Mouse (Mus musculus) megakaryocyte progenitor cell, adult 5-6 weeks (primary cell): Measurements from ENCODE around the gene Gm47996. TPM values are rescaled to one million over a fixed set of nuclear protein-coding genes. Genes with fewer than 3 reads are reported as not detected.
"Not testable (repeated sequence)": the region's sequence is repeated elsewhere in the genome, so short reads cannot be mapped to it uniquely, and the experiment has no call there.

Experiments
- ATAC-seq: replicated peaks from 2 replicates; pipeline ENCODE4 v1.8.0; 2016; ENCODE audit warnings: mild to moderate bottlenecking, moderate TSS enrichment, inconsistent platforms; ENCODE audit not compliant: poor library complexity
- total RNA-seq, 2 experiments: library from RNA; stranded (forward) in 1 of 2; stranded (reverse) in 1 of 2; fragments of 157-497, 149-512 nt in 1 of 2; fragments of 200-1000 nt in 1 of 2; gene quantifications; 2 replicates each; pipeline versions ENCODE4 v1.2.3 to v1.2.4; 2015 to 2017

Gm47996 gene
- total RNA-seq (2015) (not detected in 2 replicates), total RNA-seq (2017) (not detected in 2 replicates)

GRCm38 (mm10) chr1:151209824-151210355 is at the start of gene Gm47996:
TSS of gene Gm47996 (plus strand) at chr1:151210131.
- ATAC-seq, result peak; percentile 65

DNA sequence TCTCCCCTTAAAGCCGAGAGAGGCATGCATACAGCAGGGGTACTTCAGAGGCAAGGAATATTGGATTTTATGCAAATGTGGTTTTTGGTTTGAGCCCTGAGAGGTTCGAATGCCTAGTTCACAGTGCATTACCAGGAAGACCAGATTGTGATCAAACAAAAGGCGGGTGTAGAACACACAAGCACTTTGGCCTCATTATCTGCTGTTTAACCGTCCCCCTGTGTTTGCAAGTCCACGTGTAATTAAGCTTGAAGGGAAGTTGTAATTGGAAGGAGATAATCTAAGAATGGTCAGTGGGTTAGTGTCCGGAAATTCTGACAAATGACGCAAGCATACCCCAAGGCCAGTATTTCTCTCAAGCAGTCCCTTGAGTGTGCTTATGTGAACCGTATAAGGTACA is 43.9 kb upstream of the Gm47996 start:
- 0 out of 2 replicates have a peak, but pooled peaks have one; percentile 40 for ATAC-seq

GRCm38 (mm10) chr1:151167297-151168047 is 42.5 kb upstream of the Gm47996 start:
- peak; percentile 21; the same call in 1 of the 2 replicates for ATAC-seq

DNA sequence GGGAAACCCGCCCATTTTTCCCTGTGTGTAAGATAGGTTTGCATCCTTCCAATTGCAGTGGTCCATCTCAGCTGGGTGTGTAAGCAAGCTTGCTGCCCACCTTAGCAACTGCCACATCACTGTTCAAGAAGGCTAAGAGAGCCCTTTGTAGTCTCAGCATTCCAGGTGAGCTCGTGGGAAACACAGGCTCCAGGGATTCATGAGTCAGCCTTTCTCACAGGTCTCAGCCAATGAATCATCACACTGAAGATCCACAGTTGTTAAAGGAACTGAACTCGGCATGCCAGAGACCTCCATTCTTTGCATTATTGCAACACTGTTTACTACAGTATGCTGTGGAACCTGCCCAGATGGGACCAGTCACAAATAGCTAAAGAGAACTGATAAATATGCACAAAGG is 41.3 kb upstream of the Gm47996 start:
- no peak for ATAC-seq

DNA sequence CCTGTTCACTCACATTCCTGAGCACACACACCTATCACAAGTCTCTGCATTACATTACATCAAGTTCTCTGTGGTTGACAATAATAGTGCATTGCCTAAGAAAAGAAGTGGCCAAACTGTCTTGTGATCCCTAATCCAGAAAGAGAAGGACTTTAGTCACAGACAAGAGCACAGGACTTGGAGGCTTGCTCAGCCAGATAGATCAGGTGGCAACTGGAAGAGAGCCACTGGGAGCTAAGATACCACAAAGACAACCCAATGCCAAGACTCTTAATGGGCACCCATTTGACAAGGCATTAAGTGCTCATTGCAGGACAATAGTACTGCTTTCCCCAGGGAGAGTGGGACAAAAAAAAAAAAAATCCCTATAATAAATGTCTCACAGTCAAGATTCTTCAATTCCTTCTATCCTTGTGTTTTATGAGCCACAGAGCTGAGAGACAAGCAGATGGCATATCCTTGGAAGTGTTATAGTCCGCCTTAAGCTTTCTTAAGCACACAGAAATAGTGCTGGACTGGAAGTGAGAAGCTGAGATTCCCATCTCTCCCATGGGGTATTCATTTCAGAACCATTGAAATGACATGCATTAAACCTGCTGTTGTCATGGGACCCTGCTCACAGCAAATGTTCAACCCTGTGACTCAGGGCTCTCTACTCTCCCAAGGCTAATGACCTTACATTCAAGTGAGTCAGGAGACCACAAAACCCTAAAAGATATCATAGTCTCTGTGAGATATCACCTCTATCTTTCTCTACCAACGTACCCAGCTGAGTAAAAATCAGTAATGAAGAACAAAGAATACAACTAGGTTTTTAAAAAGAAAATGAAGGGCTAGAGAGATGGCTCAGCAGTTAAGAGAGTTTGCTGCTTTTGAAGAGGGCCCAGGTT is 38.1 kb upstream of the Gm47996 start:
- ATAC-seq, result no peak; the same call in 1 of the 2 replicates

- ATAC-seq, result peak; percentile 85
Measured at GRCm38 (mm10) chr1:151177030-151177936, 32.6 kb upstream of the Gm47996 start.

DNA sequence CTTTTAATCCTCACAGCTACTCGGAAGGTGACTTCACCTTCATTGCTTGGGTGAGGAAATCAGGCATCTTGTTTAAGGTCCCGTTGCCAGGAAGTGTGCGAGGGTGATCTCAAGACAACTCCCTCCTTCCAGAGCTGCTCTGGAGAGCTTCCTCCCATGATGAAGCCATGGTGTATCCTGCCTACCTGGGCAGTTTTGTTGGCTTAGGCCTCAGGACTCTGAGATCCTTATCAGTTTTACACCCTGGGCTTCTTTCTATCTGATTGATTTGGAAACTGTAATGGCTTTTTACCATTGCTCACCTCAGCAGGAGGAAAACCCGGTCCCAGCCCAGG is 32.0 kb upstream of the Gm47996 start:
- no peak; the same call in 1 of the 2 replicates for ATAC-seq

GRCm38 (mm10) chr1:151178505-151179083 is 31.3 kb upstream of the Gm47996 start:
- ATAC-seq, result no peak

DNA sequence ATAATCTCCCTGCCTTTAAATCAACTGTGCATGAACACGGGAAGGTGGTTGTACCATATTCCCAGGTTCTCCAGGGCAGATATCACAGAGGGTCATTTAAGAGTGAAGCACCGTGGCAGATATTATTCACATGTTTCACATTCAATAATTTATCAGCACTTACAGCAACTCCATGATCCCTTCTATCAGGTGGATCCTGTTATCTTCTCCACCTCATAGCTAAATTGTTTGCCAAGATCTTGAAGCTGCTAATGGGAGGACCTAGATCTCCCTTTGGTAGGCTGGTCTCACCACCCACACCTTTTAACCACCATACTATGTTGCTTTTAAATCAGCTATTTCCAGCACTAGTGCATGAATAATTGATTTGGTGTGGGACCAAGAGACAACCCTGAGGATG is 29.8 kb upstream of the Gm47996 start:
- peak; percentile 33 for ATAC-seq

DNA sequence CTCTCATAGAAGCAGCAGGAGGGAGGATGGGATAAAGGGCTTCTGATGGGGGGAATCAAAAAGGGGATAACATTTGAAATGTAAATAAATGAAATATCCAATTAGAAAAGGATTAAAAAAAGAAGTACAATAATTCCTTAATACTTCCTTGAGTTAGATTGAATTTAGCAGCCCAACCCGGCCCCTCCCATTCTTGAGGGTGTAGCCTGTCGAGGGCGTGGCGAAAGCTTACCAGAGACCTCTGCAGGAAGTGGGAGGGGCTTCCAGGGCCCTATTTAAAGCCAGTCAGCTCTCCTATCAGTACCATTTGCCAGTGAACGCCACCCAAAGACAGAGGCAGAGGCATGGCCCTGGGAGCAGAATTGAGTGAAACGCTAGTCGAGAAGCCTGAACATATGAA is 27.7 kb upstream of the Gm47996 start, which contains the start of gene Gm47985:
TSS of gene Gm47985 (plus strand) at position 272 of the 400 bp plus-strand sequence.
- ATAC-seq, result 0 out of 2 replicates have a peak, but pooled peaks have one; percentile 31

DNA sequence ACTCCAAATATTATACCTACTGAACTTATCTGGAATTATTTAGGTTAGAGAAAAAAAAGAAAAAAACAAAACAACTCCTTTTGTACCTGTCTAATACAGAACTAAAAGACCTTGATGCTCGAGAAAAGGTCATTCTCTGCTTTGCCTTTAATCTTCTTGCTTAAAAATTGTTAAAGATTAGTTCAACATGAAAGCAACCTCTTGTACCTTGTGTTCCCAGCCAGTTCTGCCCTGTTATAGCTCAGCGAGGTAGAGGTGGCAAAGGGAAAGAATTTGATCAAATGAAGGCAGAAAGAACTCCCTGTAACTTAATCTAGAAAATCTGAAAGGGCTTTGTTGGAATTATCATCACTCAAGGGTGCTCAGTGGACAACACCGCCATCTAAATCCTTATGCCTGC is 23.7 kb upstream of the Gm47996 start:
- ATAC-seq, result not testable (repeated sequence)

- ATAC-seq, result peak; percentile 34; the same call in 1 of the 2 replicates
Measured at GRCm38 (mm10) chr1:151186879-151187424, 23.0 kb upstream of the Gm47996 start.

- no peak for ATAC-seq
Measured at GRCm38 (mm10) chr1:151188469-151188868, 21.5 kb upstream of the Gm47996 start.

DNA sequence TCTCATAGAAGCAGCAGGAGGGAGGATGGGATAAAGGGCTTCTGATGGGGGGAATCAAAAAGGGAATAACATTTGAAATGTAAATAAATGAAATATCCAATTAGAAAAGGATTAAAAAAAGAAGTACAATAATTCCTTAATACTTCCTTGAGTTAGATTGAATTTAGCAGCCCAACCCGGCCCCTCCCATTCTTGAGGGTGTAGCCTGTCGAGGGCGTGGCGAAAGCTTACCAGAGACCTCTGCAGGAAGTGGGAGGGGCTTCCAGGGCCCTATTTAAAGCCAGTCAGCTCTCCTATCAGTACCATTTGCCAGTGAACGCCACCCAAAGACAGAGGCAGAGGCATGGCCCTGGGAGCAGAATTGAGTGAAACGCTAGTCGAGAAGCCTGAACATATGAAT is 17.9 kb upstream of the Gm47996 start, which contains the start of gene Gm8947:
TSS of gene Gm8947 (plus strand) at position 302 of the 400 bp plus-strand sequence.
- ATAC-seq, result peak; percentile 70

DNA sequence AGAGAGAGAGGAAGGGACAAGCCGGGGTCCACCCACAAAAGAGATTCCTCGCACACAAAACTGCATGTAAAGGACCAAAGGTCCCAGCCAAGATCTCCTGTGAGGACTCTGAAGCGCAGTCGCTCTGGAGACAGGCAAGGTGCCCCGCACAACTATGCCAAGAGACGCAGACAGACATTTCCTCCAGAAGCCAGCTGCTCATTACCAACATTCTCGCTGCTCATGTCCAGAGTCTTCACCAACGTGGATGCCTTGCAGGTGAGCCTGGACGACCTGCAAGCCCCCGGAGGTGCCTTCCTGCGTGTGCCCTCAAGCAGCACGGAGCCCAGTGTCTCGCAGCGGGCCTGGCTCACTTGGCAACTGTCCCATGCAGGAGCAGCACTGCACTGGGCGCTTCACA is 17.2 kb upstream of the Gm47996 start:
- not testable (repeated sequence) for ATAC-seq

DNA sequence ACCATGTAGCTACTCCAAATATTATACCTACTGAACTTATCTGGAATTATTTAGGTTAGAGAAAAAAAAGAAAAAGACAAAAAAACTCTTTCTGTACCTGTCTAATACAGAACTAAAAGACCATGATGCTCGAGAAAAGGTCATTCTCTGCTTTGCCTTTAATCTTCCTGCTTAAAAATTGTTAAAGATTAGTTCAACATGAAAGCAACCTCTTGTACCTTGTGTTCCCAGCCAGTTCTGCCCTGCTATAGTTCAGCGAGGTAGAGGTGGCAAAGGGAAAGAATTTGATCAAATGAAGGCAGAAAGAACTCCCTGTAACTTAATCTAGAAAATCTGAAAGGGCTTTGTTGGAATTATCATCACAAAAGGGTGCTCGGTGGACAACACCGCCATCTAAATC is 13.9 kb upstream of the Gm47996 start:
- not testable (repeated sequence) for ATAC-seq

DNA sequence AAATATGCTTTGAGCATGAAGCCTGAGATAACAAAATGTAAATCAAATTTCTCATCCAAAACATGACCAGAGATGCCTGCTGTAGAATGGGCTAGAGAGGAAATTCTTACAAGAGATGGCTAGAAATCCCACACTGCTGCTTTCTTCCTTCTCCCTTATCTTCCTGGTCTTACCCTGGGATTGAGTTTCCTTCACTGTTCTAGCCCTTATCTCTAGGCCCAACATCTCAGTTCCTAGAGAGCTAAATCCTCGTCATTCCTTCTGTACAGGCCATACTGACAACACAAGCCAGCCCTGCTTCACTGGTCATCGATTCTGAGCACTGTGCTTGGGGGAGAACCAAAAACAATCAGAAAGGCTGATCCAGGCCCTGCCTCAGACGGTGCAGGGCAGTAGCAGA is 13.2 kb upstream of the Gm47996 start:
- ATAC-seq, result peak; percentile 31

DNA sequence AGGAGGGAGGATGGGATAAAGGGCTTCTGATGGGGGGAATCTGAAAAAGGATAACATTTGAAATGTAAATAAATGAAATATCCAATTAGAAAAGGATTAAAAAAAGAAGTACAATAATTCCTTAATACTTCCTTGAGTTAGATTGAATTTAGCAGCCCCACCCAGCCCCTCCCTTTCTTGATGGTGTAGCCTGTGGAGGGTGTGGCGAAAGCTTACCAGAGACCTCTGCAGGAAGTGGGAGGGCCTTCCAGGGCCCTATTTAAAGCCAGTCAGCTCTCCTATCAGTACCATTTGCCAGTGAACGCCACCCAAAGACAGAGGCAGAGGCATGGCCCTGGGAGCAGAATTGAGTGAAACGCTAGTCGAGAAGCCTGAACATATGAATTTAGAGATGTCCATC is 11.8 kb upstream of the Gm47996 start, which contains the start of gene Gm47995:
TSS of gene Gm47995 (plus strand) at position 329 of the 400 bp plus-strand sequence.
- peak; percentile 61 for ATAC-seq

DNA sequence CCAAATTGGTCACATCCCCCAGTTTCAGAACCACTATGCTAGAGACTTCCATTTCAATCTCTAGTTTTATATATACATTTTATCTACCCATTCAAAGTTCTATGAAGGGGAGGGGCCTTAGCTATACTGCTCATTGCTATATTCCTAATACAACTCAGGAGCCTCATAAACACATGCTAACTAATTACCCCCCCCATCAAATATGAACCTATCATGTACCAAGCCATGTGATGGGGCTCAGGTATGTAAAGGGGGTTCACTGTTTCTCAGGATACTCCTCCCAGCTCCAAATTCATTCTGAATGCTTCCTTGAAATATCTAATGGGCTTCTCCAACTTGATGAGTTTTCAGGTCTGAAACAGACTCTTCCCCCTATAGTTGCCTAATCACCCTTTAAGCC is 9.3 kb upstream of the Gm47996 start:
- not testable (repeated sequence) for ATAC-seq
